Mouse (Mus musculus): ENCODE data around the gene Lrrc43.

GRCm38 (mm10) chr5:123451886-123452285, 37.2 kb upstream of the Lrrc43 start:
- no peak for TF ChIP-seq CTCF (IDR thresholded peaks at IDR 0.05; ENCODE audit: low read depth, low read length)
- no peak for TF ChIP-seq TAL1 (conservative IDR thresholded peaks at IDR 0.05; ENCODE audit: low read depth, low read length)
- no peak for TF ChIP-seq GATA2 (IDR thresholded peaks at IDR 0.05; ENCODE audit: borderline replicate concordance, low read depth, low read length)
- no peak for TF ChIP-seq GATA1 (IDR thresholded peaks at IDR 0.05; ENCODE audit: borderline replicate concordance, low read length)
